Mouse (Mus musculus): ENCODE results near the gene Plekha5.

Gene Plekha5

DNA sequence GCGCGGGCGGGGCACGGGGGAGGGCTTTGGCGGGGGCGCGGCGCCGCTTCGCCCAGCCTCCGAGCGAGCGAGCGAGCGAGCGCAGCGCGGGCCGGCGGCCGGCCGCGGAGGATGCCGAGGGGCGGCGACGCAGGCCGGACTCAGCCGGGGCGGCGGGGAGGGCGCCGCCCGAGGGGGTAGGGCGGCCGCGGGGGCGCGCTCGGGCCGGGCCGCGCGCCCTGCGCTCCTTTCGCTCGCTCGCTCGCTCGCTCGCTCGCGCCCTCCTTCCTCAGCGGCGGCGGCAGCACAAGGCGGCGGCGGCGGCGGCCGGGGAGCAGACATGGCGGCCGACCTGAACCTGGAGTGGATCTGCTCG lies at the start of gene Plekha5:
Gene Plekha5 (plus strand): TSS at position 209 of the 355 bp plus-strand sequence.
- peak; percentile 84 for DNase-seq (ENCODE audit: low spot score)

DNA sequence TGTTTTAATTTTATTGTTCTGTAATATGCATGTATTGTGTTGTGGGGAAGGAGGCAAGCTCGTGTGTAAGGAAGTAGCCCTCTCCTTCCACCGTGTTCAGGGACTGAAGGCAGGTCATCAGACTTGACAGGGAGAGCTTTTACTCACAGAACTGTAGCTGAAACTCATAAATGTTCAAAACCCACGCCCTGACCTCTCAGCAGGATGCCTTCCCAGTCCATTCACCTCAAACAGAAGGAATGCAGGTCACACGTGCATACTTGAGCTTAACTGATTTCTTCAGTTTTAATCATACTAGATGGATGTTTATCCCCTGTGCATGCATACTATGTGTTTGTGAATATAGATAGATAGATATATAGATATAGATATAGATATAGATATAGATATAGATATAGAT lies 48.2 kb upstream of the Plekha5 start:
- DNase-seq (ENCODE audit: low spot score), result no peak

DNA sequence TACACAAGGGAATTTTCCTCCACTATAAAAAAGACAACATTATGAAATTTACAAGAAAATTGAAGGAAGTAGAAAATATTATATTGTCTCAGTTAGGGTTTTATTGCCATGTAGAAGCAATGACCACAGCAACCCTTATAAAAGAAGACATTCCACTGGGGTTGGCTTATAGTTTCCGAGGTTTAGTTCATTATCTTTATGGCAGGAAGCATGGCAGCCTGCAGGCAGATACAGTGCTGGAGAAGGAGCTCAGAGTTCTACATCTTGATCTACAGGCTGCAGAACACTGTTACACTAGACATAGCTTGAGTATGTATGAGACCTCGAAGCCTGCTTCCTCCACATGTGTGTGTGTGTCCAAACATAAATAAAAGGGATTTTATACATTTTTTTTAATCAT lies 43.3 kb upstream of the Plekha5 start:
- DNase-seq (ENCODE audit: low spot score), result no peak

DNA sequence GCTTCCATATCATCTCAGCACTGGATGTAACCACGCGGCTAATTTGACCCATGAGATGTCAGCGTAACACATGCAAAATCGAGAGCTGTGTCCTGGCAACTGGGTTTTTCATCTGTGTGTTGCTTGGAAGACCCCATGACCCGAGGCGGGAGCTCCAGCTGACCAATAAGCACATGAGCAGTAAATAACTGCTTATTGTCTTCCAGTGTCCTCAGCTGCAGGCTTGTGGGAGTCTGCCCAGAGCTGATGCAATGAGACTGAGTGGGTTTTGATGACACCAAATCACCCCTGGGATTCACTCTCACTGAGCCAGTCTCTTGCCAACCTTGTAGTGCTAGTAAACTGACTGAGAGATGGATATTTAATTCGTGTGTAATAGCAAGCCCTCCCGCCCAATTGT lies 42.7 kb upstream of the Plekha5 start:
- DNase-seq (ENCODE audit: low spot score), result peak; percentile 23

DNA sequence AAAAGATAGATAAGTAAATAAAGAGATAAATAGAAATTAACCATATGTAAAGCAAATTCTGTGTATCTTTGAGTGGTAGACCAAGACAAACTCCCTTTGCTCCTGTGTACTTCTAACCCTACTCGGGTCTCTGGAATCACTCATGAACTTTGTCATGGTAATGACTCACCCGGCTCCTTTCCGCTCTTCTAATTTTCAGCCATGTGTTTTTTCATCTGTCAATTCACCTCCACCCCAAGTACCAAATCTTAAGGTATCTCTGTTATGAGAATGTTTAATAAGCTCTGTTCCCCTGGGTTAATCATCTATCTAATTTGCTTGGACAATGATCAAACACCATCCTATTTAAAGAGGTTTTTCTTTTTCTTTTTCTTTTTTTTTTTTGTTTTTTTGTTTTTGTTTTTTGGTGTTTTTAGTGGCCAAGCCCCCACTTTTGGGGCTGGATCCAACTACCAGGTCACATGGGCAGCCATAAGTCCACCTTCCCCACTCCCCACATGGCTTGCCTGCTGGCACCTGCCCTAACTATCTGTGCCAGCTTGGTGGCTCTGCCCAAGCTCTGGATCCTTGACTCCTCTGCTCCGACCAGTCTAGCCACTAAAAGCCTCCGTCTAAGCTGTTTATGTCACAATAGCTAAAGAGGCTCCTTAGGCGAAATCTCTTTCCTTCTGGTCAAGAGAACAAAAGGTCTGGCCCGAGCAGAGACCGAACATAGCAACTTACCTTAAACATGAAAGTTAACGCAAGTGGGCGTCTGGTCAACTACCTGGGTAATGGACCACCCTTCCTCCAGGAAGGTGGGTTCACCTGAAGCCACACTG lies 40.1 kb upstream of the Plekha5 start:
- peak; percentile 65 for DNase-seq (ENCODE audit: low spot score)

DNA sequence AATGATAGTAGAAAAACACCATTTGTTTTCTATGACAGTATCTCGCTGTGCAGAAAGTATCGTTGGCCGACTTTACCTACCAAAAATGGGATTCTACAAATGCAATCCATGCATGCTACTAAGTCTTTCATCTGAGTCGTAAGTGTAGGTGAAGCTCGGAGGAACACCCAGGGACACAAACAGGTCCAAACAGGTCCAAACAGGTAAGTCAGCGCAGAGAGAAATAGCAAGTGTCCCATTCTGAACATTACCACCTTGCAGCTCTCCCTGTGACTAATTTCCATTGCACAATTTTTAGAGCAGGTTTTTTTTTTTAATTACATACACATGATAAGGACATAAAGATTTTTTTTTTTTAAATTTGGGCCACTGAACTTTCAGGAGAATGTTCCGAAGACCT lies 27.2 kb upstream of the Plekha5 start:
- no peak for DNase-seq (ENCODE audit: low spot score)

DNA sequence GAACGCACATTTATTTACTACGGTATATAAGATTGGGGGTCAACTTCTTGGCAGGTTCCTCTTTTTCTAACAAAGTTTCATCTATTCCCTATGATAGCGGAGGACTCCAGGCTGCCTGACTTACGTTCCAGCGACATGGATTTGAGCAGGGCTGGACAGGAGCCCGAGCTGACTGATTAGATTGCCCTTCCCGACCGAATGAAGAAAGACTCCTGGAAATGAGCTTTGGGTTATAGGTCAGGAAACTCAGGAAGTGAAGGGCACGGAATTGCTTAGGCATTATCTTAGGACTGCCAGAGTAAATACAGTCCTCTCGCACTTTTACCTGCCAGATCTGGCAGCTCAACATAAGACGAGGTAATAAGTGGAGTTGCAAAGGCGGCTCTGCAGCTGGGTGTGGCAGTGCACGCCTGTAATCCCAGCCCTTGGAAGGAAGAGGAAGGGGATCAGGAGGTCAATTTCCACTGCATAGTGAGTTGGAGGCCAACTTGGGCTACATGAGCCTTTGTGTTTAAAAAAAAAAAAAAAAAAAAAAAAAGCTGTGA lies 21.0 kb upstream of the Plekha5 start:
- no peak for DNase-seq (ENCODE audit: low spot score)

DNA sequence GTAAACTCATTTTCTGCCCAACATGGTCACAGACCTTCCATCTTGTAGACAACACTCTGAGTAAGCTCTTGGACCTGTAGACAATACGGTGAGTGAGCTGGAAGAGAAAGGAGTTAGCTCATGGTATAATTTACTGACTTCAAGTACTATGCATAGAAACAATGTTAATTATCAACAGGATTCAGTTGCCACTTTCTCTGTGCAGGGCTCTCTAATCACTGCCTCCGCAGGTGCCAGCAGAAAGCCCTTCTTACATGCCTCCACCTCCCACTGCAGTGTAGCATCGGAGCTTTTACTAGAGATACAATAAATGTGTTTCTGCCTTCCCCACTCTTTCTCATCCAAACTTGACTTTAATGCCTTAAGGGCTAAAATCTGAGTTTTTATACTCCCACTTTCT lies 11.9 kb upstream of the Plekha5 start:
- DNase-seq (ENCODE audit: low spot score), result no peak

DNA sequence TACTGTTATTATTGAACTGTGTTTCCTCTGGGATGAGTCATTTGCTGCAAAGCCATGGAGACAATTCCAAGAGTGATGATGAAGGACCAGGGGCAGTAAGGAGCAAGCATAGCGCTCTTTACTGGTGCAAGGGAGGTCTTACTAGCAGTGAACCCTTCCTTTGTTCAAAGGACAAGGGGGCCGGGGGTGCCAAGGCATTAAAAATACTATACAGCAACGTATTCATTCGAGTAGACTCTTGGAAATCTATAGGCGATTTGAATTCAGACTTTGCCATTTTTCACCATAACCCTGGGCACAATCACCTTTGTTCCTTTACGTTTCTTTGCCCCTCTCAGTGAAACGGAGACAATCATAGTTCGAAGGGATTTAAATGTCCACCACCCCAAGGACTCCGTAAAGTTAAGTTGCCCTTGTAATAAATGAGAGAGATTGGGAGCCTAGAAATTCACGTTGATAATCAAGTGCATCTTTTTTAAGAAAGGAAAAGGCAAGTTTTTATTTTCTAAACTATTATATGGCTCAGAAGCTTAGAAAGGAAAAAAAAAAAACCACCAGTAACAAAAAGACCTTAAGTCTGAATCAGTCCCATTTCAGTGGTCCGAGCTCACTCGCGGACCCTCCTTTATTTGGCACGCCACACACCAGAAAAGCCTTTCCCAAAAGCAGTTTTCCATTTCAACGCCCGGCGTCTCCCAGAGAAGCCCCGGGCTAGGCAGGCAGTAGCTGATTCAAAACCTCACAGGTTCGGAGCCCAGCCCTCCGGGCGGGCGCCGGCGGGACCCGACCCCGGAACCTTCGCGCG lies 611 bp upstream of the Plekha5 start:
- peak; percentile 29 for DNase-seq (ENCODE audit: low spot score)

DNA sequence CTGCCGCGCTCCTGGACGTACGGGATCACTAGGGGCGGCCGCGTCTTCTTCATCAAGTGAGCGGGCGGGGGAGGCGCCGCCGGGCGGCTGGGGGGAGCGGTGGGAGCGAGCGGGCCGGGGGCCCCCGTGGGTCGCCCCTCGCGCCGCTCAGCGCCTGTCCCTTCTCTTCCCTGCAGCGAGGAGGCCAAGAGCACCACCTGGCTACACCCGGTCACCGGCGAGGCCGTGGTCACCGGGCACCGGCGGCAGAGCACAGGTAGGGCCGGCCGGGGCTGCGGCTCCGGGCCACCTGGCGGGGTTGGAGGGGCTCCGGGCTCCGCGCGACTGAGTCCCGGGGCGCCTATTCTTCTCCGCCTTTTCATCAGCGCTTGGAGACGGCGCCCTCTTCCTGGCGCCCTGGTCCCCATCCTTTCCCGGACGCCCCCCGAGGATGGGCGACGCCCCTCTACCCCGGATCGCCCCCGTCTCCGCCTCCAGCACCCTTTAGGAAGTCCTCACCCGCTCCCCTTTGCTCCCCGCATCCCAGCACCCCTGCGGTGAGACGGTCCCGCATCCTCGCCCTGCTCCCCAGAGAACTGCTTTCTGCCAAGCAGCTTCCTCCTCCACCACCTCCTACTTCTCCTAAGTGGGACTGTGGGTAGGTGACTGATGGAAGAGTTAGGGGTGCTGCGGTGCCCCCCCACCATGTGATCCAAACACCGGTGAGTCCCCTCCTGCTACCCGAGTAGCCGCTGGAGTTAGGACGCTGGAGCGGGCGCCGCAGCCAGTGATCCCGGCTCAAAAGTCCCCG lies 542 bp downstream of the Plekha5 start:
- DNase-seq (ENCODE audit: low spot score), result peak; percentile 40

DNA sequence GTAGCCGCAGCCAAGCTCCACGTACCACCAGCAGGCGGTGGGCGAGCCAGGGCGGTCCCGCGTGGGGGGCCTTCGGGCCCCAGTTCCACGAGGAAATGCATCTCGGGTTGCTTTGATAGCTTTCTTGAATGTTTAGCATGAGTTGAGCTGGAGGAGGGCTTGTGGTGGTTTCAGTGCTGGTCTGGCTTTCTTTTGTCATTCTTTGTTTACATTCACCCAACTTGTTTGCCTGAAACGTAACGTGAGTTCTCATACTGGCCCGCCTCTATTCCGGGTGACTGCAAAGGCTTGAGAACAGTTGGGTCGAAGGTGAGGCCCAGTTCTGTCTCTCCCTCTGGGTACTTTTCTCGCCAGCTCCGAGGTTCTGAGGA lies 1.1 kb downstream of the Plekha5 start:
- peak; percentile 53 for DNase-seq (ENCODE audit: low spot score)

DNA sequence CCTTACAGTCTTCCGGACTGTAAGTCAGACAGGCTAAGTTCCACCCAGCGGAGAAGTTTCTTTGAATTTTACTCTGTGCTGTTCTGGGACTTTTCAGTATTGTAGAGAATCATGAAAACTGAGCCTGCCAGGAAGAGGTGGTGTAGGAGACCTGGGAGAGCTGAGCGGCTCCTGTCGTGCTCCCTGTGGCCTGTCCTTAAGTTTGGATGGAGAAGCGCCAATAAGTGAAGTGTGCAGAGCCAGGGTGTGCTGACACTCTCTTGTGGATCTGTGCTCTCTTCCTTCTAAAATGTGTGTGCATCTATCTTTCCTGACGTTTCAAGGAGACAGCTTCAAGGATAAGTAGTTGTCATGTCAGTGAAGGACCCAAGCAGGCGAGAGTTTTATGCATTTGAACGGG lies 5.4 kb downstream of the Plekha5 start:
- no peak for DNase-seq (ENCODE audit: low spot score)

DNA sequence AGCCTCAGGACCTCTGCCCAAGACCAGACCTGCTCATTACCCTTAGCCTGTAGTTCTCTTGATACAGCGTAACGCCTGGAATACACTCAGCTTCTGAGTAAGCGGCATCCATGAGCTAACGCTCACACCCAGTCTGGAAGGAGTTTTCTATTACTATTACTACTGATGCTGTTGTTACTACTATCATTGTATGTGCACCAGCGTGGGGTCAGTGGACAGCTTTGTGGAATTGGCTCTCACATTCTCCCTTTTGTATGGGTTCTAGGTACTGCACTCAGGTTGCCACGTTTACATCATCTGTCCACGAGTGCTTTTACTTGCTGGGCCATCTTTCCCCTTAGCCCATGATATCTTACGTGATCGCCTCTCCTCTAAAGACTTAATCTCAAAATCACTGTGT lies 8.5 kb downstream of the Plekha5 start:
- DNase-seq (ENCODE audit: low spot score), result no peak

DNA sequence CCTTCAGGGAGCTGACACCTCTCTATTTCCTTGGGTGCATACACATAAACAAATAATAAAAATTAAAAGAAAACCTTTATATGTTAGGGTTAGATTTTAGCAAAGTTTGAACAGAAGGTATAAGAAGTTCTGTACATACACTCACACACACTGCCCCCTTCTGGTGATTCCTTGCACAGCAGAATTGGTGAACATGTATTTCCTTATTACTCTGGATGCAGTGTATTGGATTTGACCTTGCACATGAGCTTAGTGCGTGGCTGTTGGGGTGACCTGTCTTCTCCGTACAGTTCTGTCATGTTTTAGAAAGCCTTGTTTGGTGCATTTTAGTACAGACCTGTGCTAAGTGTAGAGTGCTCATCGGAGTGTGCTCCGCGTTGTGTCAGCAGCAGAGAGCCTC lies 19.5 kb downstream of the Plekha5 start:
- peak; percentile 68 for DNase-seq (ENCODE audit: low spot score)

DNA sequence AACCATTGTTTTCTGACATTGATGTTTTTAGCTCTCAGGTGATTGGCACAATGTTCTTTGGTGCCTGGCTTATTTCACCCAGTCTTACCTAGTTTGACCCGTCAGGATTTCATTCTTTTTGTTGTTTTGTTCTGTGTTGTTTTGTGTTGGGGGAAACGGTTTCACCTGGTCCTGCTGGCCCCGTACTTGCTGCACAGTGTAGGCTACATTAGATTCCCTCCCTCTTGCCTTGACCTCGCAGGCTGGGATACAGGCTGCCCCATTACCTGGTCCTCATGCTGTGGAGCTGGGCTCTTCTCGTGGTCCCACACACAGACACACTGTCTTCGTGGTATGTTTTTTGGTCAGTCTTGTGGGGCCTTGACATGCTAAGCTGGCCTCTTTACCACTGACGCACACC lies 20.3 kb downstream of the Plekha5 start:
- no peak for DNase-seq (ENCODE audit: low spot score)

DNA sequence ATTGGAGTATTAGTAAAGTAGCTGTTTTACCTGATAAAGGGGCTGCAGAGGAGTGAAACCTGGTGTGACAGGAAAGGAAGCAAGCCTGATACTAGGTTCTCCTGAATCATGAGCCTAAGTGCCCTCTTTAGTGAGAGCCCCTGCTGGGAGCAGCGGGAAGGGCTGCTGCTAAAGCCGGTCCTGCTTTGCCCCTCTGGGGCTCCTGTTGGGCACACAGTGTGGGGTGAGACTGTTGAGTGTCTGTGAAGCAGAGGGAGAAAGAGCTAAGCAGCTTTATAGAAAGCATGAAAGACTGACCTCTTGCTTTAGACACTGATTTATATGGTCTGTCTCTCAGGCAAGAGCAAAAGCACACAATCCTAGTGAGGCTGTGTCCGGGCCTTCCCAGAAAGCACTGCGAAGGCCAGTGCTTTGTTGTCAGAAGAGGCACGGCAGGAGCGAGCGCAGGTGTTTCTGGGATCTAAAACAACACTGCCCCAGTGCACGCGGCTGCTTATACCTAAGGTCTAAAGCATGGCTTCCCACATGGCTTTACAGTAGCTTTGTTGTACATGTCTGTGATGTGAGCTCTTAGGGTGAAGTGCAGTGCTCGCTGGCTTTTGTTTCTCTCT lies 21.1 kb downstream of the Plekha5 start:
- no peak for DNase-seq (ENCODE audit: low spot score)

DNA sequence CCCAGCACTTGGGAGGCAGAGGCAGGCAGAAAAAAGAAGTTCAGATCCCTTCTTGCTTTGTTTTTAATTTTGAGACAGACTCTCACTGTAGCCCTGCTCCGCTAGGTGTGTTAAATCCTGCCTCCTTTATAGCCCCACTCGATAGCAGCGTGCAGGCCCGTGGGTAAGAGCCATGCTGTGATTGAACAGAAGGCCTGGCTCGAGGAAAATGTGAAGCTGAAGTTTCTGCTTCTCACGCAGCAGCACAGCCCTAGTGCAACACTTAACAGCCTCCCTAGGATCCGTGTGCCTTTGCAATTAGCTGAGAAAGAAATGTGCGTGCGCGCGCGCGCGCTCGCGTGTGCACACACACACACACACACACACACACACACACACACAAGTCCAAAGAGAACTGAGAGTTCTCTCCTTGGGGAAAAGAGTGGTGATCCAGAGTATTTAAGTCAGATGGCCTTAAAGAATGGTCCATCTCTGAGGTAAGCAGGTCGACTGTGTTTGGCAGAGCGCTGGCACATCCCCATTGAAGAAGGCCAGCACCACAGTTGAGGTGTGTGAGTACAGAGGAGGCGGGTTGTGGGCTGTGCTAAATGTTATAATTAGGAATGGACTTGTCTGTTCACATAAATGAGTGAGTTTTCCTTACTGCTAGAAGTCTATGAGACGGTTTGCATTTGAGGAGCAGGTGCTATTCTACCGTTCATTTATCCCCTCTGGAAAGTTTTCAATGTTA lies 24.3 kb downstream of the Plekha5 start:
- no peak for DNase-seq (ENCODE audit: low spot score)

DNA sequence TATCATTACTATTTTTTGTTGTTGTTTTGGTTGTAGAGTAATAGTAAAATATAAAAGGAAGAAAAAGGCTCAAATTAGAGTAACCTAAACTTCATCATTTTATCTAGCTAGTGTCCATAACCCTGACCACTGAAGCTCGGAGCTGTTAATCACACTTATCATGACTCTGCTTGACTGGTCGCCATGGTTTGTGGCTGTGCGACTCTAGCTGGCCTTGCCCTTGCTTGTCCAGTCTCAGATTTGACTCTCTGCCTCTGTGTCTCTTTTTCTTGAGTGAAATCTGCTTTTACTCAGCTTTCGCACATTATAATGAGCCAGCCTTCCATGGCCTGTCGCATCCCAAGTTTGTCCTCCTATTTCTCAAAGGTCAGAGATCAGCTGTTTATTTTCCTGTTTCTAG lies 26.8 kb downstream of the Plekha5 start:
- DNase-seq (ENCODE audit: low spot score), result no peak

DNA sequence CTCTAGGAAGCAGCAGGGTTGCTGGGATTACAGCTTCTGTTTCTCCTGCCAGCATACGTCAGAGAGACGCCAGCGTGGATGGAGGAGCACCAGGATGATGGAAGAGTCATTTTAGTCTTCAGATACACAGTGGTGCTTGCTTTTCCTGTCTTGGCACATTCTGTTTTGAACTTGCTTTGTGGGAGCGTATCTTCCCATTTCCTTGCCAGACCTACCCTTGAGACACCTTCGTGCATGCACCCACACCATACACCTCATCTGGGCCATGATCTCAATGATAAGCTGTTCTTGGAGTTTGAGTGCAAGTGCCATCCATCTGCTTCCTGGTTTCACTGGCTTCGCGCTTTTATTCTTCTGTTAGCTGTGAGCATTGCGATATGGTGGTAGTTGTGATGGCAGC lies 28.9 kb downstream of the Plekha5 start:
- DNase-seq (ENCODE audit: low spot score), result no peak

DNA sequence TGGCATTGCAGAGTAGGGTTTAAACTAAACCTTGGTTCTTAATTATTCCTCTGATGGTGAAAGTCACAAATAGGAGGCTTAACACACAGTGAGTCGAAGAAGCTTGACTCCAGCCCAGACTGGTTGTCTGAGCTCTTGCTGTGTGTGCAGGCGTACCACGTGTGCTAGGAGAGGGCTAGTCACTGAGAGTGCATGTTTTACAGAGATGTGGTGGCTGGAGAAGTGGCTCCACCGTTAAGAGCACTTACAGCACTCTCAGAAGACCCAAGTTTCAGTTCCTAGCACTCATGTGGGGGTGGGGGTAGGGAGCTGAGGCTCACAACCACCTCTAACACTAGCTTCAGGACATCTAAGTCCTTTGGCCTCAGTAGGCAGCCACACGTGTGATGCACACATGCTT lies 29.6 kb downstream of the Plekha5 start:
- no peak for DNase-seq (ENCODE audit: low spot score)

DNA sequence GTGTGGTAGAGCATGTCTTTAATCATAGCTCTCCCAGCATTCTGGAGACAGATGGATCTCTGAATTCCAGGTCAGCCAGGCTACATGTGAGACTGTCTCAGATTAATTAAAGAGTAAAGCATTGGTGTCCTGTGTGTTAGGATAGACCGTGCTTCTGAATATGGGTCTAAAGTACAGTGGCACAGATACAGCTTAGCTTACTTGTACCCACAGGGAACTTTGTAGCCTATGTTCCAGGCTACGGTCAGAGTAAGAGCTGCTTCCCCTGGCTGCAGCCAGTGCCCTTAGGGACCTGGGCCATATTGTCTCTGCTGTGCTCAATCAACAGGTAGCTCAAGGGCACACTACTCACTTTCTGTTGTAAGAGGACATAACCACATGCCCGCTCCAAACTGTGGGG lies 30.5 kb downstream of the Plekha5 start:
- DNase-seq (ENCODE audit: low spot score), result no peak
